Mouse (Mus musculus) forebrain, embryonic 11.5 days (tissue): Measurements from ENCODE around the gene Zfp46. TPM values are rescaled to one million over a fixed set of nuclear protein-coding genes. Genes with fewer than 3 reads are reported as not detected.
A peak's percentile ranks its signal among the peaks of the same experiment; 100 is the strongest.

Experiments
- ATAC-seq: fragments of 200-750 bp; cut with Nextera tagmentation; replicated peaks from 2 replicates; pipeline ENCODE4 v1.8.0; 2017; ENCODE audit warnings: moderate TSS enrichment; ENCODE audit not compliant: low FRiP score
- DNase-seq: peaks from one replicate; pipeline ENCODE4 v3.0.0-alpha.2; 2017; ENCODE audit warnings: low spot score
- H3K27ac ChIP-seq: fragments of 300-500 bp; sonication (generic); 2 replicates; pipeline ENCODE4 v1.5.1; 2014; ENCODE audit warnings: low read depth, low read length
- H3K27me3 ChIP-seq: fragments of 300-500 bp; sonication (generic); 2 replicates; pipeline ENCODE4 v1.6.1; 2014; ENCODE audit warnings: mild to moderate bottlenecking, low read length, mixed read lengths; ENCODE audit not compliant: control insufficient read depth, insufficient read depth
- H3K36me3 ChIP-seq: fragments of 300-500 bp; sonication (generic); 2 replicates; pipeline ENCODE4 v1.6.1; 2014; ENCODE audit warnings: mild to moderate bottlenecking, low read length, moderate library complexity, mixed read lengths; ENCODE audit not compliant: control insufficient read depth, insufficient read depth
- H3K4me1 ChIP-seq: fragments of 300-500 bp; sonication (generic); replicated peaks from 2 replicates; pipeline ENCODE4 v1.6.1; 2014; ENCODE audit warnings: low read length, mixed read lengths; ENCODE audit not compliant: control insufficient read depth, insufficient read depth
- H3K4me2 ChIP-seq: fragments of 300-500 bp; sonication (generic); 2 replicates; pipeline ENCODE4 v1.6.1; 2014; ENCODE audit warnings: low read depth, mild to moderate bottlenecking, low read length, moderate library complexity, mixed read lengths; ENCODE audit not compliant: severe bottlenecking
- H3K4me3 ChIP-seq: fragments of 300-500 bp; sonication (generic); 2 replicates; pipeline ENCODE4 v1.5.1; 2014; ENCODE audit warnings: low read depth, low read length
- H3K9ac ChIP-seq: fragments of 300-500 bp; sonication (generic); 2 replicates; pipeline ENCODE4 v1.6.1; 2014; ENCODE audit warnings: low read length
- H3K9me3 ChIP-seq: fragments of 300-500 bp; sonication (generic); 2 replicates; pipeline ENCODE4 v1.6.1; 2016; ENCODE audit warnings: low read length, mixed read lengths; ENCODE audit not compliant: control insufficient read depth
- WGBS: fragments of 180-500 bp; shearing (Covaris S2); extraction: QIAGEN DNeasy Blood & Tissue Kit; methylation state at CpG from one replicate; pipeline ENCODE4 v1.1.7; 2014; 5-methylcytosine and 5-hydroxymethylcytosine counted together
- polyA plus RNA-seq: library from polyadenylated mRNA; unstranded; fragments of >200 nt; fragmentation: Nextera tagmentation; extraction: Ambion mirVana; gene quantifications from 2 replicates; pipeline ENCODE4 v1.2.1, GENCODE M21; 2014

The Zfp46 gene
- polyA plus RNA-seq = 28.2 and 30.8 TPM in 2 replicates

GRCm38 (mm10) chr4:136284455-136284854 lies at the start of gene Zfp46:
TSS of gene Zfp46 (plus strand) at chr4:136284683.
- Histone ChIP-seq H3K27me3 (peaks cover 5% of the 10 kb centered on the region; the same call in 1 of the 2 replicates), H3K9ac (peak within 1 kb of the TSS; percentile 74), H3K27ac (peak within 1 kb of the TSS; percentile 92), H3K4me1 (peaks cover 29% of the 10 kb centered on the region), H3K9me3 (peaks cover 3% of the 10 kb centered on the region; the same call in 1 of the 2 replicates), H3K36me3 (peaks cover 5% of the 10 kb centered on the region), H3K4me2 (peak within 1 kb of the TSS; percentile 90), H3K4me3 (peak within 1 kb of the TSS; percentile 59)
- peak; percentile 63 for DNase-seq
- no peak for ATAC-seq
- whole genome bisulfite sequencing = 35% methylated on average over 5 of the region's 5 CpGs

GRCm38 (mm10) chr4:136238669-136239068 lies 45.8 kb upstream of the Zfp46 start:
- Histone ChIP-seq H3K9ac (no peak overlapping the region), H3K9me3 (no peaks in the 10 kb centered on the region), H3K27me3 (peaks cover 15% of the 10 kb centered on the region), H3K27ac (no peak overlapping the region), H3K36me3 (no peaks in the 10 kb centered on the region), H3K4me2 (peak overlapping the region; percentile 5; the same call in 1 of the 2 replicates), H3K4me1 (no peaks in the 10 kb centered on the region), H3K4me3 (no peak overlapping the region)
- no peak for ATAC-seq
- WGBS = 18% methylated on average over 13 of the region's 13 CpGs
- DNase-seq = no peak

- no peak for ATAC-seq
- no peak overlapping the region for H3K4me3 ChIP-seq
- H3K4me2 ChIP-seq = no peak overlapping the region
- peaks cover 15% of the 10 kb centered on the region for H3K27me3 ChIP-seq
- no peaks in the 10 kb centered on the region for H3K9me3 ChIP-seq
- no peaks in the 10 kb centered on the region for H3K36me3 ChIP-seq
- no peaks in the 10 kb centered on the region for H3K4me1 ChIP-seq
- no peak for DNase-seq
- WGBS = 71% methylated on average over 9 of the region's 9 CpGs
- H3K9ac ChIP-seq = no peak overlapping the region
- H3K27ac ChIP-seq = no peak overlapping the region
These were observed 45.4 kb upstream of the Zfp46 start for GRCm38 (mm10) chr4:136239111-136239510.

- 21% methylated on average over 8 of the region's 8 CpGs for WGBS
- Histone ChIP-seq H3K4me2 (no peak overlapping the region), H3K27me3 (peaks cover 15% of the 10 kb centered on the region), H3K36me3 (no peaks in the 10 kb centered on the region), H3K9me3 (no peaks in the 10 kb centered on the region), H3K4me3 (no peak overlapping the region), H3K9ac (no peak overlapping the region), H3K27ac (no peak overlapping the region), H3K4me1 (no peaks in the 10 kb centered on the region)
- DNase-seq (peak; percentile 87), ATAC-seq (no peak)
These were observed 44.9 kb upstream of the Zfp46 start for GRCm38 (mm10) chr4:136239622-136240021.

- Histone ChIP-seq H3K27ac (no peak overlapping the region), H3K27me3 (peaks cover 18% of the 10 kb centered on the region), H3K4me2 (no peak overlapping the region), H3K9ac (no peak overlapping the region), H3K4me3 (no peak overlapping the region), H3K9me3 (no peaks in the 10 kb centered on the region), H3K36me3 (no peaks in the 10 kb centered on the region), H3K4me1 (no peaks in the 10 kb centered on the region)
- DNase-seq (no peak), ATAC-seq (no peak)
- 71% methylated on average over 14 of the region's 14 CpGs for WGBS
These were observed 44.4 kb upstream of the Zfp46 start for GRCm38 (mm10) chr4:136240123-136240522.

- DNase-seq = no peak
- no peaks in the 10 kb centered on the region for H3K36me3 ChIP-seq
These were observed 43.5 kb upstream of the Zfp46 start for GRCm38 (mm10) chr4:136240955-136241354.

GRCm38 (mm10) chr4:136242065-136242703 lies 42.3 kb upstream of the Zfp46 start:
- no peak for DNase-seq
- Histone ChIP-seq H3K4me2 (no peak overlapping the region), H3K27ac (no peak overlapping the region), H3K36me3 (no peaks in the 10 kb centered on the region), H3K9ac (no peak overlapping the region), H3K4me1 (peaks cover 10% of the 10 kb centered on the region), H3K4me3 (no peak overlapping the region), H3K27me3 (peaks cover 36% of the 10 kb centered on the region), H3K9me3 (no peaks in the 10 kb centered on the region)
- WGBS = 47% methylated on average over 8 of the region's 8 CpGs
- ATAC-seq = no peak

More at GRCm38 (mm10) chr4:136240955-136241354, 43.5 kb upstream of the Zfp46 start:
- Histone ChIP-seq H3K4me2 (no peak overlapping the region), H3K4me1 (no peaks in the 10 kb centered on the region; the same call in 1 of the 2 replicates), H3K27me3 (peaks cover 24% of the 10 kb centered on the region), H3K4me3 (no peak overlapping the region), H3K9me3 (no peaks in the 10 kb centered on the region), H3K9ac (no peak overlapping the region), H3K27ac (no peak overlapping the region)
- no peak; the same call in 1 of the 2 replicates for ATAC-seq
- WGBS = 31% methylated on average over 8 of the region's 8 CpGs

- whole genome bisulfite sequencing = 75% methylated on average over 7 of the region's 7 CpGs
- H3K4me1 ChIP-seq = peaks cover 15% of the 10 kb centered on the region
- H3K4me3 ChIP-seq = no peak overlapping the region
- no peaks in the 10 kb centered on the region for H3K36me3 ChIP-seq
- H3K9ac ChIP-seq = no peak overlapping the region
- H3K9me3 ChIP-seq = no peaks in the 10 kb centered on the region
- H3K4me2 ChIP-seq = no peak overlapping the region
- H3K27me3 ChIP-seq = peaks cover 42% of the 10 kb centered on the region
- DNase-seq = no peak
- ATAC-seq = no peak
- H3K27ac ChIP-seq = no peak overlapping the region
These were observed 41.8 kb upstream of the Zfp46 start for GRCm38 (mm10) chr4:136242728-136243127.

- H3K27ac ChIP-seq = no peak overlapping the region
- H3K27me3 ChIP-seq = peaks cover 43% of the 10 kb centered on the region
- H3K9ac ChIP-seq = no peak overlapping the region
- DNase-seq = no peak
- 66% methylated on average over 7 of the region's 7 CpGs for WGBS
- no peak for ATAC-seq
- no peaks in the 10 kb centered on the region for H3K36me3 ChIP-seq
- no peak overlapping the region for H3K4me3 ChIP-seq
- H3K4me2 ChIP-seq = no peak overlapping the region
- H3K9me3 ChIP-seq = no peaks in the 10 kb centered on the region
- peaks cover 27% of the 10 kb centered on the region for H3K4me1 ChIP-seq
These were observed 40.3 kb upstream of the Zfp46 start for GRCm38 (mm10) chr4:136244208-136244607.
